Mouse (Mus musculus) lung, adult 10 weeks (tissue): ENCODE measurements around the gene 3830403N18Rik. TPM values are rescaled to one million over a fixed set of nuclear protein-coding genes. Genes with fewer than 3 reads are reported as not detected.

ENCODE experiments used
- polyA plus RNA-seq: library from polyadenylated mRNA; stranded (reverse); fragments of 350-450 nt; fragmentation: Illumina TruSeq; extraction: RNeasy Lipid Tissue Mini Kit (QIAGEN cat#74804); gene quantifications from one replicate; pipeline ENCODE4 v1.2.3, GENCODE M21; 2014; ENCODE audit warnings: low read depth, low replicate concordance; ENCODE audit not compliant: insufficient read depth

3830403N18Rik gene
- polyA plus RNA-seq: 0.65 TPM

GRCm38 (mm10) chrX:56136336-56136909, at the start of gene 3830403N18Rik:
3830403N18Rik (plus strand) TSS chrX:56136572.

Other genes starting within 250 kb of the 3830403N18Rik start
- gene Gm773, start 76.3 kb downstream of the 3830403N18Rik start, polyA plus RNA-seq: not detected
- gene Zfp449, start 209.8 kb downstream of the 3830403N18Rik start, polyA plus RNA-seq: 1.7 TPM
- gene Smim10l2a, start 238.0 kb downstream of the 3830403N18Rik start, polyA plus RNA-seq: 0.90 TPM